Mouse (Mus musculus) cerebellum, adult 2 months (tissue): ENCODE measurements around the gene Il17re. TPM values are rescaled to one million over a fixed set of nuclear protein-coding genes. Genes with fewer than 3 reads are reported as not detected.

Source experiments
- DNase-seq, 2 experiments: peaks; one replicate each; pipeline ENCODE4 v3.0.0; 2021
- H3K27ac ChIP-seq: fragments of 200-500 bp; 2 replicates; pipeline ENCODE4 v1.5.1; 2012; ENCODE audit warnings: low read length, control low read depth, inconsistent platforms; ENCODE audit not compliant: insufficient read depth
- H3K27me3 ChIP-seq: fragments of 200-500 bp; 2 replicates; pipeline ENCODE4 v1.6.1; 2012; ENCODE audit warnings: inconsistent platforms, mild to moderate bottlenecking, low read length, moderate library complexity; ENCODE audit not compliant: control insufficient read depth, insufficient read depth
- H3K4me1 ChIP-seq: fragments of 200-500 bp; 2 replicates; pipeline ENCODE4 v1.6.1; 2011; ENCODE audit warnings: low read length; ENCODE audit not compliant: control insufficient read depth, insufficient read depth
- H3K4me3 ChIP-seq: fragments of 200-500 bp; replicated peaks from 2 replicates; pipeline ENCODE3; 2011; ENCODE audit warnings: mild to moderate bottlenecking, low read depth, low read length, control low read depth; ENCODE audit not compliant: insufficient read depth
- CTCF ChIP-seq: fragments of 200-500 bp; IDR thresholded peaks from 2 replicates; pipeline ENCODE4 v1.5.1; 2011; ENCODE audit warnings: low read depth, mild to moderate bottlenecking, control low read depth, low read length, moderate library complexity, borderline replicate concordance; ENCODE audit not compliant: insufficient read depth
- POLR2A ChIP-seq: fragments of 200-500 bp; IDR thresholded peaks from 2 replicates; pipeline ENCODE4 v1.6.1; 2011; ENCODE audit warnings: low read length, control low read depth, borderline replicate concordance; ENCODE audit not compliant: insufficient read depth
- WGBS: fragments of 180-500 bp; shearing (Covaris S2); methylation state at CpG from one replicate; pipeline ENCODE4 v1.1.7; 2018; 5-methylcytosine and 5-hydroxymethylcytosine counted together
- polyA plus RNA-seq: library from polyadenylated mRNA; depleted of rRNA; stranded (reverse); fragments of >200 nt; gene quantifications from 2 replicates; pipeline ENCODE4 v1.2.3, GENCODE M21; 2012; rRNA removed

Gene Il17re
- polyA plus RNA-seq, 1 experiment = 4.8 TPM

DNA sequence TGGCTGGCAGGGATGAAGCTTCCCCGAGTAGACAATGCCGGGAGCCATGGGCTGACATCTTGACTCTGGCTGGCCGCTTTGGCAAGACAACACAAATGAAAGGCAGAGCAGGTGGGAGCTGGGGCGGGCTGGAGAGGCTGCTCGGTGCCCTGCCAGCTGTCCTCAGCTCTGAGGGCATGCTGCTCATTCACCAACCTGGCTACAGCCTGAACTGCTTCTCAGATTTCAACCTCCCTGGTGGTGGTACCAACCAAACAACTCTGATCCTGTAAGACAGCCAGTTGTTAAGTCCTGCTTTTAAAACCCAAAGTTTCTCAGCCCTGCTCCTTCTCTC is 50.6 kb downstream of the Il17re start:
- 3% methylated on average over 5 of the region's 5 CpGs for WGBS
- Histone ChIP-seq H3K4me3 (no peak overlapping the region), H3K27me3 (no peaks in the 10 kb centered on the region), H3K27ac (peak overlapping the region; percentile 39; the same call in 1 of the 2 replicates), H3K4me1 (peaks cover 12% of the 10 kb centered on the region)
- peak; percentile 75 to 85 for DNase-seq
- TF ChIP-seq POLR2A (0 out of 2 replicates have a peak, but pooled peaks have one; percentile 17), CTCF (no peak)

DNA sequence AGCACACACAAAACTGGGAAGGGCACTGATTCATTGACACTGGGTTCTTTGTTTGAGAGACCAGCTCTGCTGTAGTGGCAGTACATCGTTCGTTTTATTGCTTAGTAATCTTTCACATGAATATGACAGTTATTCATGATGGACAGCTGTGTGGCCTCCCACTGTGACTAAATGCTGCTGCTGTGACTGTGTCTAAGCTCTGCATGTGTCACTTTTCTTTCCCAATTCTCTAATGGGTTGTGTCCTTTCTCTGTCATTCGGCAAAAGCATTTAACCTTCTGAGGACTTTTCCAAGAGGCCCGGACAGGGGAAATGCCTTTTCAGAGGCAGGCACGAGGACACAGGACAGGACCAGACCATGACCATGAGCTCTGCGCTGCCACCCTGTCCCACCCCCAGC is 55.7 kb downstream of the Il17re start:
- TF ChIP-seq POLR2A (no peak), CTCF (no peak)
- WGBS = 79% methylated on average over 6 of the region's 6 CpGs

DNA sequence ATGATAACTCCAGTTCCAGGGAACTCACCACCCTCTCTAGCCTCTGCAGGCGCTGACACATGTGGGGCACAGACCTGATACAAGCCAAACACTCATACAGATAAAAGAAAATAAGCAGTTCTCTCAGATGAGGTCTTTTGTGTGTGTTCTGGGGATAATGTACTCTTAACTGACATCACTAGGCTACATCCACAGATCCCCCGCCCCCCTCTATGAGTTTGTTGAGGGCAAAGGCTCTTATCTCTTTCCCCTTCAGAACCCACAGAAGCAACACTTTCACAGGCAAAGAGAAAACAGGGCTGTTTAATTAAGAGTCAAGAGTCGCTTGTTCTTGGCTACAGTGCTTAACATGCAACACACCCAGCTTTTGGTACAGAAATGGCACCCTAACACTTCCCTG is 56.3 kb downstream of the Il17re start:
- Histone ChIP-seq H3K27me3 (no peaks in the 10 kb centered on the region), H3K27ac (no peak overlapping the region), H3K4me1 (no peaks in the 10 kb centered on the region), H3K4me3 (no peak overlapping the region)
- TF ChIP-seq POLR2A = no peak
- no peak for TF ChIP-seq CTCF
- DNase-seq = no peak
- whole genome bisulfite sequencing = 97% methylated on average over 3 of the region's 3 CpGs

More for the DNA sequence above, 55.7 kb downstream of the Il17re start:
- Histone ChIP-seq H3K4me1 (no peaks in the 10 kb centered on the region), H3K27me3 (no peaks in the 10 kb centered on the region), H3K4me3 (no peak overlapping the region), H3K27ac (no peak overlapping the region)
- no peak for DNase-seq

- WGBS = 86% methylated on average over 8 of the region's 8 CpGs
- no peak overlapping the region for H3K4me3 ChIP-seq
Observed at GRCm38 (mm10) chr6:113517434-113518080, 59.3 kb downstream of the Il17re start.

More at GRCm38 (mm10) chr6:113517434-113518080, 59.3 kb downstream of the Il17re start:
- no peak overlapping the region for H3K27ac ChIP-seq
- no peak for DNase-seq
- TF ChIP-seq CTCF = no peak
- TF ChIP-seq POLR2A = no peak
- H3K4me1 ChIP-seq = no peaks in the 10 kb centered on the region
- no peaks in the 10 kb centered on the region for H3K27me3 ChIP-seq

Other genes with a start within 250 kb of the Il17re start
- 23.8 and 24.2 TPM in 2 replicates for gene Mtmr14, start 220.6 kb upstream of the Il17re start, polyA plus RNA-seq
- 105 and 114 TPM in 2 replicates for gene Cpne9, start 176.2 kb upstream of the Il17re start, polyA plus RNA-seq
- gene Brpf1, start 151.3 kb upstream of the Il17re start, polyA plus RNA-seq = 48.1 and 53.4 TPM in 2 replicates
- gene Ogg1, start 131.5 kb upstream of the Il17re start, polyA plus RNA-seq = 11.0 and 11.6 TPM in 2 replicates
- gene Camk1, start 114.5 kb upstream of the Il17re start, polyA plus RNA-seq = 93.0 and 94.8 TPM in 2 replicates
- gene Tada3, start 80.6 kb upstream of the Il17re start, polyA plus RNA-seq = 48.2 and 49.4 TPM in 2 replicates
- gene Arpc4, start 80.4 kb upstream of the Il17re start, polyA plus RNA-seq = 137 and 152 TPM in 2 replicates
- 52.2 and 62.4 TPM in 2 replicates for gene Ttll3, start 69.2 kb upstream of the Il17re start, polyA plus RNA-seq
- gene Rpusd3, start 39.1 kb upstream of the Il17re start, polyA plus RNA-seq = 37.4 and 45.9 TPM in 2 replicates
- gene Cidec, start 22.7 kb upstream of the Il17re start, polyA plus RNA-seq = 0.10 and 0.30 TPM in 2 replicates
- 58.4 and 61.0 TPM in 2 replicates for gene Jagn1, start 15.9 kb upstream of the Il17re start, polyA plus RNA-seq
- gene Il17rc, start 12.9 kb downstream of the Il17re start, polyA plus RNA-seq = 6.6 and 7.5 TPM in 2 replicates
- 57.4 and 58.1 TPM in 2 replicates for gene Creld1, start 24.8 kb downstream of the Il17re start, polyA plus RNA-seq
- gene Prrt3, start 43.4 kb downstream of the Il17re start, polyA plus RNA-seq = 41.2 and 43.0 TPM in 2 replicates
- 91.7 and 96.7 TPM in 2 replicates for gene Emc3, start 73.2 kb downstream of the Il17re start, polyA plus RNA-seq
- 0.34 and 0.55 TPM in 2 replicates for gene Fancd2, start 73.2 kb downstream of the Il17re start, polyA plus RNA-seq
- gene Fancd2os, start 142.2 kb downstream of the Il17re start, polyA plus RNA-seq = not detected in 2 replicates
- 224 and 238 TPM in 2 replicates for gene Brk1, start 146.3 kb downstream of the Il17re start, polyA plus RNA-seq
- 43.9 and 50.1 TPM in 2 replicates for gene Vhl, start 165.5 kb downstream of the Il17re start, polyA plus RNA-seq
- 15.5 and 19.5 TPM in 2 replicates for gene Irak2, start 180.0 kb downstream of the Il17re start, polyA plus RNA-seq
- 28.9 and 31.0 TPM in 2 replicates for gene Tatdn2, start 238.6 kb downstream of the Il17re start, polyA plus RNA-seq